Mouse (Mus musculus) ES-Bruce4 (cell line): ENCODE results near the gene Rasal2.

Experiments used
- CTCF ChIP-seq: IDR thresholded peaks from one replicate; pipeline ENCODE4 v1.8.1; 2011; ENCODE audit warnings: low read depth, low read length
- EP300 ChIP-seq: IDR thresholded peaks from 2 replicates; pipeline ENCODE4 v1.6.1; 2011; ENCODE audit warnings: low read depth, low read length; ENCODE audit not compliant: insufficient read depth
- POLR2A ChIP-seq: IDR thresholded peaks from one replicate; pipeline ENCODE4 v1.8.1; 2011; ENCODE audit warnings: low read length; ENCODE audit not compliant: insufficient read depth

DNA sequence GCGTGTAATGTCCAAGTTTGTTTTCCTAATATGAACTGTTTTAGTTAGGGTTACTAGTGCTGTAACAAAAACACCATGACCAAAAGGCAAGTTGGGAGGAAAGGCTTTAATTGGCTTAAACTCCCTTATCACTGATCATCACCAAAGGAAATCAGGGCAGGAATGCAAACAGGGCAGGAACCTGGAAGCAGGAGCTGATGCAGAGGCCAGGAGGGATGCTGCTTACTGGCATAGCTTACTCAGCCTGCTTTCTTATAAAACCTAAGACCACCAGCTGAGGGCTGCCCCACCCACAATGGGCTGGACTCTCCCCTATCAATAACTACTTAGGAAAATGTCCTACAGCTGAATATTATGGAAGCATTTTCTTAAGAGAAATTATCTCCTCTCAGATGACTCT lies 65.7 kb downstream of the Rasal2 start:
- no peak for TF ChIP-seq CTCF
- TF ChIP-seq POLR2A, result no peak
- no peak for TF ChIP-seq EP300
